Mouse (Mus musculus) lung, postnatal 0 days (tissue): ENCODE data around the gene Tm4sf5.

ENCODE experiments used
- CTCF ChIP-seq: IDR thresholded peaks from 2 replicates; pipeline ENCODE4 v1.5.1; 2016; ENCODE audit warnings: antibody characterized with exemption, mild to moderate bottlenecking
- EP300 ChIP-seq: IDR thresholded peaks from 2 replicates; pipeline ENCODE4 v1.6.1; 2016; ENCODE audit warnings: antibody characterized with exemption, mild to moderate bottlenecking, control low read depth

- TF ChIP-seq CTCF (no peak), EP300 (no peak)
Observed at GRCm38 (mm10) chr11:70532839-70533238, 27.8 kb downstream of the Tm4sf5 start, which contains the start of gene Gm40193.
